9 mouse cellular contexts compared by ENCODE assay signal in genomic region chr16:50309411-50310042, GRCm38 (mm10).
A peak's percentile ranks its signal among the peaks of the same experiment; 100 is the strongest.
DNase-seq lines count a peak whose midpoint lies in the region; ATAC-seq and TF ChIP-seq lines count a peak whose summit lies in the region.
"Had no signal": no experiment of that assay in that cellular context is flagged by ENCODE, and none has a peak within 500 bp of the region (broad histone marks: within the 10 kb centered on the region; RNA-seq: fewer than 3 reads in every experiment).

No protein-coding gene starts in this region.

- no peaks in the 10 kb centered on the region for H3K27me3 ChIP-seq in neural tube, embryonic 13.5 days
- no peaks in the 10 kb centered on the region for H3K27me3 ChIP-seq in forebrain, postnatal 0 days (ENCODE audit: insufficient read depth, low read length)
- no peaks in the 10 kb centered on the region for H3K27me3 ChIP-seq in neural tube, embryonic 14.5 days (ENCODE audit: control insufficient read depth, insufficient read depth, low read length)

- no peaks in the 10 kb centered on the region for H3K9me3 ChIP-seq in neural tube, embryonic 13.5 days
- no peaks in the 10 kb centered on the region for H3K9me3 ChIP-seq in forebrain, postnatal 0 days (ENCODE audit: low read length)
- no peaks in the 10 kb centered on the region for H3K9me3 ChIP-seq in neural tube, embryonic 14.5 days (ENCODE audit: control insufficient read depth, low read length)

- WGBS in neural tube, embryonic 13.5 days, result 76% methylated on average over 9 of the region's 9 CpGs
- 24% methylated on average over 9 of the region's 9 CpGs for WGBS in forebrain, postnatal 0 days
- WGBS in neural tube, embryonic 14.5 days, result 80% methylated on average over 9 of the region's 9 CpGs

- H3K27ac ChIP-seq in neural tube, embryonic 13.5 days (replicated peaks), result no peak overlapping the region
- H3K27ac ChIP-seq in forebrain, postnatal 0 days (ENCODE audit: low read depth, low read length), result no peak overlapping the region
- no peak overlapping the region for H3K27ac ChIP-seq in neural tube, embryonic 14.5 days (ENCODE audit: low read depth, low read length)
- H3K27ac ChIP-seq: liver, embryonic 14.5 days had no signal

- intact Hi-C loops in heart, postnatal 14 days (cut with DNase I), result loop anchor here (5.0 to 10.0 kb wide), 2 partner anchors 52 to 805 kb away; no protein-coding TSS in a partner anchor

- no peak overlapping the region for H3K9ac ChIP-seq in neural tube, embryonic 13.5 days
- no peak overlapping the region for H3K9ac ChIP-seq in forebrain, postnatal 0 days
- no peak overlapping the region for H3K9ac ChIP-seq in neural tube, embryonic 14.5 days (replicated peaks; ENCODE audit: low read depth, low read length)
- H3K9ac ChIP-seq: liver, embryonic 14.5 days had no signal

- peak; percentile 67 for ATAC-seq in neural tube, embryonic 13.5 days (ENCODE audit: low read depth)
- peak; percentile 92 for ATAC-seq in forebrain, postnatal 0 days
- ATAC-seq in neural tube, embryonic 14.5 days (ENCODE audit: low read depth), result peak; percentile 70; the same call in 1 of the 2 replicates

- no peak overlapping the region for H3K4me3 ChIP-seq in neural tube, embryonic 13.5 days
- H3K4me3 ChIP-seq in forebrain, postnatal 0 days (ENCODE audit: low read depth, low read length), result no peak overlapping the region
- H3K4me3 ChIP-seq in neural tube, embryonic 14.5 days (ENCODE audit: low read depth, low read length), result no peak overlapping the region

- H3K4me2 ChIP-seq in neural tube, embryonic 13.5 days, result no peak overlapping the region
- H3K4me2 ChIP-seq in forebrain, postnatal 0 days (ENCODE audit: low read depth), result peak overlapping the region; percentile 11
- H3K4me2 ChIP-seq in neural tube, embryonic 14.5 days (ENCODE audit: low read depth, low read length), result no peak overlapping the region

- no peaks in the 10 kb centered on the region for H3K36me3 ChIP-seq in neural tube, embryonic 13.5 days
- H3K36me3 ChIP-seq in forebrain, postnatal 0 days (ENCODE audit: insufficient read depth), result no peaks in the 10 kb centered on the region
- no peaks in the 10 kb centered on the region for H3K36me3 ChIP-seq in neural tube, embryonic 14.5 days (ENCODE audit: control insufficient read depth, insufficient read depth, low read length)

- DNase-seq in neural tube, embryonic 10.5 days (ENCODE audit: extremely low spot score, low spot score), result no peak
- DNase-seq in forebrain, postnatal 0 days, result peak; percentile 84
- peak; percentile 78 to 84 for DNase-seq in heart, postnatal 14 days
- peak; percentile 49 to 61 for DNase-seq in layer of hippocampus, postnatal 25 days (ENCODE audit: extremely low spot score in 1 of 2, low spot score in 1 of 2)
- DNase-seq in thymus, postnatal 10 days (ENCODE audit: low spot score in 2 of 2), result no peak
- DNase-seq in spleen, postnatal 4 days (ENCODE audit: low spot score in 2 of 2), result no peak

- no peaks in the 10 kb centered on the region for H3K4me1 ChIP-seq in neural tube, embryonic 13.5 days (replicated peaks)
- H3K4me1 ChIP-seq in forebrain, postnatal 0 days (ENCODE audit: insufficient read depth), result 0 out of 2 replicates have a peak, but pooled peaks cover 4% of the 10 kb centered on the region
- no peaks in the 10 kb centered on the region for H3K4me1 ChIP-seq in neural tube, embryonic 14.5 days (ENCODE audit: control insufficient read depth, insufficient read depth, low read length)

- no peak for TF ChIP-seq CTCF in forebrain, postnatal 0 days (IDR thresholded peaks at IDR 0.05; ENCODE audit: low read depth)

Comparison
In these comparisons a context has a peak if more than half of its experiments do, and no peak if none do; other contexts are left out.
1. DNase-seq: peak in forebrain, postnatal 0 days (single experiment), heart, postnatal 14 days (2 of 2) and layer of hippocampus, postnatal 25 days (2 of 2); none in neural tube, embryonic 10.5 days (single experiment), thymus, postnatal 10 days (0 of 2) and spleen, postnatal 4 days (0 of 2).
2. Peak in every context shown above with its lines, with median percentiles within 50 percentile points of each other: ATAC-seq.